Mouse (Mus musculus) megakaryocyte, embryonic 14.5 days (primary cell): ENCODE data around the gene Relt.

Source experiments
- FLI1 ChIP-seq: IDR thresholded peaks from 2 replicates; pipeline ENCODE4 v1.6.1; 2012; ENCODE audit warnings: low read length, inconsistent platforms, mixed read lengths
- GATA1 ChIP-seq: IDR thresholded peaks from 3 replicates; pipeline ENCODE4 v1.6.1; 2012; ENCODE audit warnings: mixed read lengths, low read length, inconsistent platforms, borderline replicate concordance

- TF ChIP-seq GATA1 (no peak), FLI1 (no peak)
These were observed 9.0 kb downstream of the Relt start for GRCm38 (mm10) chr7:100854137-100854814.
